Mouse (Mus musculus) thymus, postnatal 10 days (tissue): ENCODE measurements around the gene Tomm40.

Experiments
- DNase-seq, 2 experiments: peaks; one replicate each; pipeline ENCODE4 v3.0.0; 2021; ENCODE audit warnings: low spot score in 2 of 2

Gene Tomm40

DNA sequence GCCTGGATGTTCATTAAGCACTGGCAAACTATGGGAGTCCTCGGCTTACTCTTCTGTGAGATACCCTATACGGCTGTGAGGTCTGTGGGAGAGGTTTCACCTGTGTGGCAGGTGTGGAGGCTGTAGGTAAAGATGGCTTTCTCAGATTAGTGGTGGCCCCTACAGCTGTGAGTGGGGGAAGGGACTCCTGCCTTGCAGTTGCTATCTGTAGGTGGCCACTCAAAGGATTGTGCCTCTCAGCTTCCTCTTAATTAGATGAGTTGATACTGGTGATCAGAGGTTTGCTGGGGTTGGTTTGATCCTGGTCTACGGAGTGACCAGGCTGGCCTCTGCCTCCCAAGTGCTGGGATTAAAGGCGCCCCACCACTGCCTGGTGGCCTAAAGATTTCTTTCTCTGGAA, 10.8 kb downstream of the Tomm40 start:
- DNase-seq = no peak

DNA sequence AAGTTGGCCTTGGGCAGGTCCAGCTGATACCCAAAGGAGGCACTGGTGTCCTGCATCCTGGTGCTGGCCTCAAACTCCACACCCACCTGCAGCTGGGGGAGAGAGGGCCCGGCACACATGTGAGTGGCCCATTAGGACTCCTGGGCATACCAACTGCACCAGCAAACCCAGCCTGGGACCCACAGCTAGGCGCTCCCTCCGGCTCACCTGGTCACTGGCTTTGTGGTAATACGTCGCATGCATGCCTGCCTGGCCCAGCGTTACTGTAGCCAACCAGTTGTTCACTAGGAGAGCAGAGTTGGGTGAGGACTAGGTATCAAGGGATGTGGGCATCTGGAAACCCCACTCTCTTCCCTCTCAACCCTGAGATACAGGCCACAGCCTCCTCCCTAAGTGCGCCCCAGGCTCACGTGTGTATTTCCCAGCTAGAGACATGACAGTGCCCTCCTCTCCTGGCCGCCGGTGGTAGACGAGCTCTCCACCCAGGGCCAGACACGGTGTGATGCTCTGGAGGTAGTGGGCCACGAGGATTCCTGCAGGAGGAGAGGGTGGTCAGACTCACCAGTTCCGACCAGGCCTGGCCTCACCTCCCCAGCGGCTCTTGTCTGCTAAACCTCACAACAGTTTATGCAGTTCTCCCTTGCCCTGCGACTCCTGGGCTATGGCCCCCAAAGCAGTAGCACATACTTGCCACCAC, 12.2 kb downstream of the Tomm40 start:
- no peak for DNase-seq

DNA sequence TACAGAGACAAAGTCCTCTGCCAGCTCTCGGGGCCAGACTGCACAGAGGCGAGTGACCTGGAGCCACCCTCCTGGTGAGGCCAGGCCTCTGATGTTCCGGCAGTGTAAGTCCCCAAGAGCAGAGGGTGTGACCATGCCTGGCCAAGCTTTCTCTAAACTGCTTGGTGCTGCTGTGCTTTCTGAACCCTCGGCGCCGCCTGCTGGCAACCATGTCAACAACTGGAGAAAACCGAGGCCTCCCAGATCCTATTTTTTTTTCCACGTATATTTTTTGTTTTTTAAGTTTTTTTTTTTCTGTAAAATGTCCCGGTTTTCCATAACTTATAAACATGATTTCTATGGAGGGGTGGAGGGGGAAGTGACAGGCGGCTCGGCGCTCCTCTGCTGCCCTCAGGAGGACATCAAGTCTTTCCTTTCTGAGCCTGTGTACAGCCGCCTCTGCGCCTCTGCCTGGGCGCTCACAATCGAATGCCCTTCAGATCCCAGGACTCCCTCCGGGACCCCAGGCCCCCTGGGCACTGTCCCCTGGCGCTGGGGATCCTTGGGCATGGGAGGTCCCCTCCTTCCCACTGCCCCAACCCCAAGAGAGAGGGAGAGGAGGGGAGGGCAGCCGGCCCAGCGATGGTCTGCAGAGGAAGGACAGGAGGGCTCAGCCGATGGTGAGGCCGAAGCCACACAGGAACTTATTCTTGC, 14.0 kb downstream of the Tomm40 start:
- peak; percentile 51 to 52 for DNase-seq

DNA sequence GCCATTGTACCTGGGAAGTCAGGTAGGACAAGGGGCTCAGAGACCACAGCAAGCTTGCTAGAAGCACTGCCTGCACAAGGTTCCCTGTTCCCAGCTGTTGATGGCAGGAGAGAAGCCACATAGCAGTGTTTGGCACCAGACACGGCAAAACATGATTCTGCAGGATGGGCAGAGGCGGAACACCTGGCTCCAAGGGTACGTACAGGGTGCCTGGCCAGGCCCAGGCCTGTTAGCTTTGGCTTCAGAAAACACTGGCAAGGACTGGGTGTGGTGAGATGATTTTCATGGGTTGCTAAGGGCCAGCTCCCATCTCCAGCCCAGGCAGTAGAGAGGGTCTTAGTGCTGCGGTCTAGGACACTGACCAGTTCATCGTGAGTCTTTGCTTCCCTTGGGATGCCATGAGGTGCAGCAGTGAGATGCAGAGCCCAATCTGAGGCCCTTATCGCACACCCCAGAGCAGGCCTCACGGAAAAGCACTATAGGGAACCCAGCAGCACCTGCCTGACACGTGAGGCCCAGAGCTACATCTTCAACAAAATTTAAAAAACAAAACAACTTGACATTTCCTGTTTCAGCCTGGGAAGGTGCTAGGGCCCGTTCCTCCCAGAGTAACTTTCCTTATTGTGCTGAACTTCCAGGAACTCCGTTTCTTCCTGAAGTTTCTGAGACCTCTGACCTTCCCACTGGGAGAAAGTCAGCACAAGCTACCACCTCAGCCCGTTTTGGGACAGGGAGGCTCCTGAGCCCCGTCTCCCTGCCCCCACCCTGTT, 14.8 kb downstream of the Tomm40 start:
- DNase-seq = peak in 1 of 2 experiments; percentile 15

DNA sequence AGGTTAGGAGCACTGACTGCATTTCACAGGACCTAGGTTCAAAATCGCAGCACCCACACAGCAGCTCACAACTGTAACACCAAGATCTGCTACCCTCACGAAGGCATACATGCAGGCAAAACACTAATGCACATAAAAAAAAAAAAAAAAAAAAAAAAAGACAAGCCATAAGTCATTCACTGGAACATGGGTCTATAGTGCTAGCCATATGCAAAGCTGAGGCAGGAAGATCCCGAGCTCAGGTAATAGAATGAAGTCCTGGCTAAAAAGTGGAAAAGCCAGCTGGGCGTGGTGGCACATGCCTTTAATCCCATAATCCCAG, 15.4 kb downstream of the Tomm40 start:
- DNase-seq = no peak

DNA sequence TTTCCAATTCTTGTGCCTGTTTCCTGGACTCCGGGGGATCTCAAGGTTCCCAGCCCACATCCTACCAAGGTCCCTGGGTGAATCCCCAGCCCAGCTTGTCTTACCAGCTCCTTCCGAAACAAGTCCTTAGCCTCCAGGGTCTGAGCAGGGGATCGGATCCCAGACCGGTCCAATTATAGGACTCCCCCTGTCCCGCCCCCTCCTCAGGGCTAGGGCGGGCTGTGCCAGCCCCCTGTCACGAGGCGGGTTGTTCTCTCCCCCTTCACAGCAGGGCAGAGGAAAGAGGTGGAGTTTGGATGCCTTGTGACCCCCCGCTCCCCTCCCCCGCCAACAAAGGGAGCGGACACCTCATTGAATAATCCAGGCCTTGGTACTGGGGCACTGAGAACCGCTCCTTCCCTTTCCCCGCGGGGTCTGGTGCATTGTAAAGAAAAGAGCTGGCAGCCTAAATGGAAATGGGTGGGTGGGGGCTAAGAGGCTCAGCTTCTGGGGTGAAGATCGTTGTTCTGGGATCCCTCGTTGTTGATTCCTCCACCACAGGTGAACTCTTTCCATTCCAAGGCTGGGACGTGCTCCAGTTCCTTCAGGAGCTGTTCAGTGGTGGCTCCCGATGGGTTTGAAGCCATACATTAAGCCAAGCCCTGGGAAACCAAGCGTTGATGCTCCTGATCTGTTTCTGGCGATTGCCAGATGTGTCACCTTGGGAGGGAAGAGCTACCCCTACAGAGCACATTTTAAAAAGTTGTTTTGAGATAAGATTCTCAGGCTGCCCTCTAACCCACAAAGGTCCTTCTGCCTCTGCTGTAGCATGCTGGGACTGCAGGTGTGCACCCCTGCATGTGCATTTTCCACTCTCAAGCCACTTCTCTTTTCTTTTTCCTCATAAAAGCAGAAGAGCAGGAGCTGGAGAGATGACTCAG, 16.1 kb downstream of the Tomm40 start, which contains the start of gene Apoe:
Apoe (minus strand) TSS at position 282 of the 920 bp plus-strand sequence.
- peak; percentile 22 to 28 for DNase-seq

DNA sequence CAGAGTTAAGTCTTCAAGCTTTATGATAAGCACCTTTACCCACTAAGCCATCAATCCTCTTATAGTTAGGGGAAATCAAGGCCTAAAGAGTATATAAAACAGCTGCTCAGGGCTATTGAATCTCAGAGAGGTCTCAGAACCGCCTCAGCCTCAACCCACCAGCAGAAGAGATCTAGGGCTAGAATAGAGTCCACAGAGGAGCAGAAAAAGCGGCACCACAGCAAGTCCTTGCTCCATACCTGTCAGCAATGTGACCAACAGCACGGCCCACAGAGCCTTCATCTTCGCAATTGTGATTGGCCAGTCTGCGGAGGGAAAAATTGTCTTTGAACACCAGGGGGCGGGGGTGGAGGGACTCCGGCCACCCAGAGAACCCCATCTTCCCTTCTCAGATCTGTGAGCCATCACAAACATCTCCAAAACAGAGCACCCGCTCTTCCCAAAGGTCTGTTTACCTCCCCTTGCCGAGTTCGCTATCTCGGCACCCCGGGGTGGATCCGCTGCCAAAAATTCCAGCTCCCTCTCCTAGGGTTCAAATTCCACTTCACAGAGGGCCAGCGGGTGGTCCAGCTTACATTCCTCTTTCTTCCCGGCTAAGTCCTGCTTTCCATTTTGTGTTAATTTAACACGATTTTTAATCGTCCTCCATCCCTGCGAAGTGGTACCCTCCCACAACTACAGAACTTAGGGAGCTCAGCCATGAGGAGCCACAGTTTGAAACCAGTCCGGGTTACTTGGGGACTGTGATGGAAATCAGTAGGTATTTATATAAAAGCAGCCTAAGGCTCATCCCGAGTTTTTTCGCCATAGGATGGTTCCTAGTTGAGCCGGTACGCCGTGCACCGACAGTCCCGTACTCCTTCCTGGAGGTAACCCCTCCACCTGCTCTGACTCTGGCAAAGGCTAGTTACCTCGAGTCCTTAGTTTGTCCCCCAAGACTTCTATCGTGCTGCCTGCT, 17.0 kb downstream of the Tomm40 start:
- no peak for DNase-seq

DNA sequence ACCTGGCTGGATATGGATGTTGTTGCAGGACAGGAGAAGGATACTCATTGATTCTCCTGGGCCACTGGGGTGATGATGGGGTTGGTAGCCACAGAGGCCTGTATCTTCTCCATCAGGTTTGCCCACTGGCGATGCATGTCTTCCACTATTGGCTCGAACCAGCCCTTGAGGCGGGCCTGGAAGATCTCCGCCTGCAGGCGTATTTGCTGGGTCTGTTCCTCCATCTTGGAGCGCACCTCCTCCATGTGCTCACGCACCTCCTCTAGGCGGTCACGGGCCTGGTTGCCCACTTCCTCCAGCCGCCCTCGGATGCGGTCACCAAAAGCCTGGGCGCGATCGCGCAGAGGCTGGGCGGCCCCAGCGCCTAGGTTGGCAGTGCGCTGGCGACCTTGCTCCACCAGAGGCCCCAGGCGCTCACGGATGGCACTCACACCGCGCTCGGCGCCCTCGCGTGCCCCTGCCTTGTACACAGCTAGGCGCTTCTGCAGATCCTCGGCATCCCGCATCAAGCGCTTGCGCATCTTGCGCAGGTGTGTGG, 18.8 kb downstream of the Tomm40 start:
- DNase-seq = no peak

DNA sequence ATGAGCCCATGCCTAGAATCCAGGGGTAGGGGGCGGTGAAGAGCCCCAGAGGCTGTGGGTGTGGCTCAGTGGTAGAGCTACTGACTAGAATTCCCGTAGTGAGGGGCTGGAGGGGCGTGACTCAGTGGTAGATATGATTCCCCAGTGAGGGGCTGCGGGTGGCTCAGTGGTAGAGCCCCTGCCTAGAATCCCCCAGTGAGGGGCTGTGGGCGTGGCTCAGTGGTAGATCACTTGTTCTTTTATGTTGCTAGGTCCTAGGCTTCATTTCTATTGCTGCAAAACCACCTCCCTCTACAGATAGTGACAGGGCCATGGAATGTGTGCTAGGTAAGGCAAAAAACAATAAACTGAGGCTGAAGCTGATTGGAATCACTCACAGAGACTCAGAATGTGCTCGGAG, 19.4 kb downstream of the Tomm40 start:
- DNase-seq = no peak

DNA sequence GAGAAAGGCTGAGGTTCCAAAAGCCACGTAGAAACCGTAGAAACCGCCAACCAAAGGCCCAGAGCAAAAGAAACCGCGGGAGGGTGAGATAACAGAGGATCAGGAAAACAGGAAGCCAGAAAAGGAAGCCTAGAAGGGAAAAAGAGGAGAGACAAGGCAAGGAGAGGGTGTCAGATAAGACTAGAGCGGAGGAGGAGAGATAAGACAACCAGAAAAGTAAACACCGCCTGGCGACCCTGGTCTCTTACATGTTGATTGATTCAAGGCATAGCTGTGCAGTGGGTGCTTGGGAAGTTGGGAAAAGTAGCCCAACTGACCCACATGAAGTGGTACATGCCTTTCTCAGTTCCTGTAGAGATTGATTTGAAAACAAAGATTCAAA, 20.0 kb downstream of the Tomm40 start:
- DNase-seq = no peak

DNA sequence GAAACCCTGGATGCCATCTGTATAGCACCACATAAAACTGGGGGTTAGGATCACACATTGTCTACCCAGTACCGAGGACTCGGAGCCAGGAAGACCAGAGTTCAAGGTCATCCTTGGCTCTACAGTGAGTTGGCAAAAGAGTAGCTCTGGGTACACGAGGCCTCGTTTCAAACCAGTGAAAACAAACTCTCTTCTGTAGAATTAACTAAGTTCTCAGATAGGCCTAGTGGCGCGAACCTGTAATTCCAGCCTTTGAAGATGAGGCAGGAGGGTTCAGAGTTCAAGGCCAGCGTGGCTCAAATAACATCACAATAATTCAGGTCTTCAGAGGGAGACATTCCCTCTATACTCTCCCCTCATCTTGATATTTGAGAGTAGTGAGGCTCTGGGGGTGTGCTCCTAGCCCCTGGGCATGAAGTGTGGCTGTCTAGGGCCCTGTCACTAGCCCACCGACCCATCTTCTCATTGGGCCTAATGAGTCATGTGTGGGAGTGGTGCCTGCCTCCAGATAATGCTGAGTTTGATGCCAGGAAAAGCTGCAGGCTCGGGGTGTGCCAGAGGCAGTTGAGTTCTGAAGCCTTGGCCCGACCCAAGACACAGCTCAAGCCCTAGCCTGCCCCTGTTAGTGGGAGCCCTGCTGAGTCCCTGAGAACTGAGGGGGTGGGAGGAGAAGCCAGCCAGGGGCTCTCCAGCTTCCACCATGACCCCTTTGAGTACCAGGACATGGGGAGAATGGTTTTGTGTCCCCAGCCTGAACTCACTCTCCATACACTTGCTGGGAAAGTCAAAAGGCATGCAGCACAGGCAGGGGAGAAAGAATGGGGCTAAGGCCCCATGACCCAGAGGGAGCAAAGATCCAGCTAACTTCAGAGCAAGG, 20.7 kb downstream of the Tomm40 start:
- DNase-seq = no peak

DNA sequence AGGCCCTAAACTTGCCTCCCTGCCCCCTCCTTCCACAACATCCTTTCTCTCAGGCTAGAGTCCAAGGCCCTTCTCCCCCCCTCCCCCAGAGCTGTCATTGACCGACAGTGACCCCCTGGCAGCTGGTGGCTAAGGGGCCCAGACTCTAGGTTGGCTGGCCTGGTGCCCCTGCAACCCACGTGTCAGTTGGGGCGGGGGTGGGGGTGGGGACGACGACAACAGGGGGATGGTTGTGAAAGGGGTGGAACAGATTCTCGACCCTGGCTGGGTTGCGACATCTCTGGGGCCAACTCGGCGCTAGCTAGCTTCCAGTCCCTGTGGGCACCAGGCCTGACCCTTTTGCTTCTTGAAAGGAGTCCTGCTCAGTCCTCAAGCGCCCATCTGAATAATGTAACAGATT, 21.8 kb downstream of the Tomm40 start:
- no peak for DNase-seq

DNA sequence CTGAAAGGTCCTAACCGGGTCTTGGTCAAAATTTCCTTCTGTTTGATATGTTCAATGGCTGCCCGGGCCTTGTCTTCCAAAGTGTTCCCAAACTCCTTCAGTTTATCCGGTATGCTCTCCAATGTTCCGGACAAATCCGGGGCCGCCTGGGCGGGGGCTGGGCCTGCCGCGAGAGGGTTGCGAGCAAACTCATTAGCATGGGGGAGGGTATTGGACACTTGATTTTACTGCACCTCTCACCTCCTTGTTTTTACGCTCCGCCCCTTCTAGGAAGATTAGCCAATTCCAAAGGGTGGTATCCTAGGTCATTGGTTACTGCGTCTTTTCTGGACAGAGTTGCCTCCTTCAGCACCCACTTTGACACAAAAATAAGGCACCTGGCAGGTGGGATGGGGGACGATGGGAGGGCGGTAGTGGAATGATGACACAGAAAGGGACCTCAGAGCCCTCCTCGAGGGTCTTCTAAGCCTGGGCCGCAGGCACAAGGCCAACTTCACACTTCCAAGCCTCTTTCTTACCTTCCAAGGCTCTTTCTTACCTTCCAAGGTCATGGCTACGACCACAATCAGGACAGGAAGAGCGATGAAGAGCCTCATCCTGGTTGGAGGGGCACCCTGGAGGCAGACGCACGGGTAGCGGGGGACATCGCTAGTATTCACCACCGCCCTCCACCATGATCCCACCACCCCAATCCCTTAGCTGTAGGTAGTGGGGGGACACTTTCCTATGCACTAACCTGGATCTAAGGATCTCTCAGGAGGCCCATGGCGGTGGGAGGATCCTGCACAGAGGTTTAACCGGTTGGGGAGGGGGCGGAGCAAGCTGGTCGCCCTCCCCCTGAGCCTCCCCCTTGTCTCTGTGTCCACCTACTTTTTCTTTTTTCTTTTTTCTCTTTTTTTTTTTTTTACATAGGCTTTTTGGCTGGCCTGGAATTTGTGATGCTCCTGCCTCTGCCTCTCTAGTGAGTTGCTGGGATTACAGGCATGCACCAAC, 23.1 kb downstream of the Tomm40 start, which contains the start of gene Apoc1:
Apoc1 (minus strand) TSS at position 788 of the 993 bp plus-strand sequence.
- DNase-seq = no peak

DNA sequence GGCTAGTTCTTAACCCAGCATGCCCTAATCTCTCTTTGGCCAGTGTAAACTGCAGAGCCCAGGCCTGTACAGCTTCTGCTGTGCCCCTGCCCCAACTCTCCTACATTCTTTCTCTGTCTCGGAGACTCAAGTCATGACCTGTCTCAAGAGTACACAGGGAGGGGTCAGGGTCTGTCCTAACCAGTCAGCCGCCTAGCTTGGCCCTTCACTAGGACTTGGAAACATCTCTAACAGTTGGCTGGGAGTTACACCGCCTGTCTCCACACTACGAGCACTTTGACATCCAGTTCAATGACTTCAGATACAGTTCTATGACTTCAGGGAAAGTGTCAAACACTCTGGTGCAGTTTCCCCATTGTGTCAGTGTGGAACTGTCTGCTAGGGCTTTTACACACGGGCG, 23.8 kb downstream of the Tomm40 start:
- DNase-seq = no peak

DNA sequence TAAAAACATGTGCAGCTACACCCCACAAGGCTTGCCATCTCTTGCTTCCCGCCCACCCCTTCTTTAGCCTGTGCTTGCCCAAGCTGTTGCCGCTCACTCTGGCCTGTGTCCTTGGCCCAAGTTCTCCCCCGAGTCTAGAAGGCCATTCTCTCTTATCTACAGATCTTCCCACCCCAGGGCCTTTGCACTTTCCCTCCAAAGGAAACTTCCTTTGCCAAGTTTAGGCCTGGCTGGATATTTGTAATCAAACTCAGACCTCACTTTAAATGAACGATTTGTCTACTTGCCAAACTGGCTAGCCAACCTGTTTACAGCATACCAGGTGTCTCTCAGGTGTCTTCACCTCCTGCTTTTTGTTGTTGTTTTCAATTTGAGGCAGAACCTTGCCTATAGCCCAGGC, 24.4 kb downstream of the Tomm40 start:
- DNase-seq = no peak

DNA sequence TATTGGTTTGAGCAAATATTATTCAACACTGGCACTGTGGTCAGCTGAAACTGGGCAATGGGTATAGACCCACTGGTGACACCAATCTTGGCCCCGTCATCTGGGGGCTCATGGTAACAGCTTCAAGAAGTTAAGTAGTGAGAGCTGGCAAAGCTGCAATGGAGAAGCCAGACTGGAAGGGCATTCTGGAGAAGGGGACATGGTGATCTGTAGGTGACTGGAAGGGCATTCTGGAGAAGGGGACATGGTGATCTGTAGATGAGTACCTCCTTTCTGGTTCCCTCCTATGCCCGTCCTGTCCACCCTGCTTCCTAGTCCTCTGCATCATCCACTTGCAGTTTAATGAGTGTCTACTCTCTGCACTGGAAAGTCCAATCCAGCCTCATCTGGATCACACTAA, 26.6 kb downstream of the Tomm40 start:
- no peak for DNase-seq

DNA sequence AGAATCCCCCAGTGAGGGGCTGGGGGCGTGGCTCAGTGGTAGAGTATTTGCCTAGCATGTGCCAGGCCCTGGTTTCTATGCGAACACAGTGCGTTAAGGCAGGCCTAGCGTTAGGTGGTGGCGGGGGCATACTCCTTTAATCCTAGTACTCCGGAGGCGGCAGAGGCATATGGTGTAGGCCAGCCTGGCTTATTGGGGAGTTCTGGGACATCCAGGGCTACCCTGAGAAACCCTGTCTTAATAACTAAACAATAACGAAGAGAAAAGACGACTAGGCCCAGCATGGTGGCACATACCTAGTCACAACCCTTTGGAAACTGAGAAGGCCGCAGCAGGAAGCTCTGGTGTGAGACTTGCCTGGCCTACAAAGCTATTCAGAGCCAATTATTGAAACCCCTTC, 27.1 kb downstream of the Tomm40 start:
- no peak for DNase-seq
